Mouse (Mus musculus) fat pad, adult 2 months (tissue): ENCODE data around the gene Idnk.

Experiments
- DNase-seq: peaks from one replicate; pipeline ENCODE4 v3.0.0-alpha.2; 2011; ENCODE audit warnings: low read depth, low spot score; ENCODE audit errors: extremely low read depth

The Idnk gene

DNA sequence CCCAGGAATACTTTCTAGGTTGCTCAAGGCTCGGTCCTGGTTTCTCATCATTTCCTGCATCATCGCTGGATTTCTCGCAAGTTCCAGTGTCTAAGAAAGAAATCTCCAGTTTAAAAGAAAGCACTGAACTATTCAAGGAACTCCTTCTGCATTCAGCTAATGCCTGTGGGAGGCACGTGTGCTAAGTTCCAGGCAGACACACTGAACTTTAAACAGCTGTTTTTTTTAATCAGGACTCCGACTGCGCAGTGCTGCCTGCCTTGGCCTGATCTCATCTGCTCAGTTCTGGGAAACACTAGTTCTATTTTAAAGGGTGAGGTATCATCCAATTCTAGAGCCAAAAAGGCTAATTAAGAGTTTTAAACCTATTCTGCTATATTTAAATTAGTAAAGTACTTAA, 34.7 kb downstream of the Idnk start:
- no peak for DNase-seq

DNA sequence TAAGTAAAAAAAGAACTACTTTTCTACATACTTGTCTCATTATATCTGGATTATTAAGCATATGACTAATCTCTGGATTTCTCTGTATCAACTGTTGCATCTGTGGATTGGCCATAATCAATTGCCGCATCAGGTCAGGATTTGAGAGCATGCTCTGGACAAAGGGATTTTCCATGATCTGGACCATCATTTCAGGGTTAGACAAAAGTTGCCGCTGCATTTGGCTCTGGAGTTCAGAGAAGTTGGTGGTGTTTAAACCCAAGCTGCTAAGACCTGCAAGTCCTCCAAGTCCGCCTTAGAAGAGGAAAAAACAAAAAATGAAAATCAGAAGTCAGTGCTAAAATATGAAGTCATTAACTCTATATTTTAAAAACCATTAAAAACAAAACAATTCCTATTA, 35.8 kb downstream of the Idnk start:
- DNase-seq: no peak

DNA sequence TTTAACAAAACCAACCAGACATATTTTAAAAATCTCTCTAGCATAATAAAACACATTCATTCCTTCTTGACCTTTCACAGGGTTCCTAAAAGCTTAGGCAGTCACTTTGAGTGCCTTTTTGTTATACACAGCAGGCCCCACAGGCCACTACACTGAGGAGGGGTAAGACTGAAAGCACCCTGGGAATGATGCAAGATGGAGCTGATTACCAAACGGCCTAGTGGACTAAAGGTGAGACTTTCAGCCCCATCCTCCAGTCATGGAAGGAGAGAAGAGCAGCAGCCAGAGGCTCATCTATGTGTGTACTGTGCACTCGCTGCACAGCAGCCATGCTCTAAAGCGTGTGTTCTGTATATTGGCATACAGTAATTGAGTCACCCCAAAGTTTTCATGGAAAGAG, 37.5 kb downstream of the Idnk start:
- DNase-seq: no peak

DNA sequence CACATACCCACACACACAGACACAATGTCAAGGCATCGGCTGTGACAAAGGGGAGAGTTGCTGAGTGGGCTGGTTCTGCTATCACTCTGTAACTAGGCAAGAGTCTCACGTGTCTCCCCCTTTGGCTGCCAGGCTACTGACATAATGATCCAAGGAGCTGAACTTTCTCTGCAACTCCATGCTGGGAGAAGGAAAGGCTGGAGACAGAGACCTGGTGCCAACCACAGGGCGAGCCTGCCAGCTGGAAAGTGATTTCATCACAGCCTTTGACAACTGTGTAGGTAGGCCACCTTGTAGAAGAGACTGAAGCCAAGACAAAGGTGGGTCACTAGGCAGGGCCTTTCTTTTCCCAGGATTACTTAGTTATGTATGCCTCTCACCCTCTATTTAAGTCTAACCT, 39.8 kb downstream of the Idnk start:
- no peak for DNase-seq

DNA sequence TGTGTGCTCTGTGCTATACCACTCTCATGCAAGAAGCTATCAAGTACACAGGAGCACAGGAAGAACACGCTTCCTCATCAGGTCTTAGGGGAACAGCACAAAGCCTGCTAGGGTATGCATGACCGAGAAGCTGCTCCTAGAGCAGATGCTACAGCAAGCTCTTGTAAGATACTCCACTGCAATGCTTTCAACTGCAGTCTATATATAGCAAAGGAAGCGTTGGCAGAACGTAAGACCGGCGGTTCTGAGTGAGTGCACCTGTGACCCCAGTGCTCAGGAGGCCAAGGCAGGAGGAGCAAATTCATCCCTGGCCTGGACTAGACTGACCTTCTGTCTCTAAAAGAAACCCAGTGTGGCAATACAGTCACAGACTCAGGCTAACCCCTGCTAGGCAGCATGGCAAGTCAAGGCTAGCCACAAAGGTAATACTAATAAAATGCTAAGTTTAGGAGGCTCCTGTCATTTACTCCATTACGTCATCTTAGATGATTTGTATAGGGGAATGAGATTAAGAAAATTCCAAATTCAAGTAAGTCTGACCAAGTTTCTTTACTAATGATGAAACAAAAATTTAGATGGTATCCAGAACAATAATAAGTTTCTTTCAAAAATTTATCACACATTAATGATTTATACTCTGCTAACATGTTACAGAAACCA, 40.7 kb downstream of the Idnk start:
- no peak for DNase-seq

DNA sequence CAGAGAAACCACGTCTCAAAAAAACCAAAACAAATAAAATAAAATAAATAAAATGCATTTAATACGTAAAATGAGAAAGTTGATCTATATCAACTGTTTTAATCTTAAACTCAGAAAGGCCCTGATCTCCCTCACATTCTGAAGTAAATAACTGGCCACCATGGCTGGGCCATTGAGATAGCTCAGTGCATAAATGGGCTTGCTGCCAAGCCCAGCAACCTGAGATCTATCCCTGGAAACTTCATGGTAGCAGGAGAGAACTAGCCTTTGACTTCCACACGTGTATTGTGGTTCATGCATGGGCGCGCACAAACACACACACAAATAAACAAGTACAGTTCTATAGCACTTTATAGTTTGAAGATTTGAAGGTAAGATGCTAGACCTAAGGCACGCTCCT, 43.9 kb downstream of the Idnk start:
- DNase-seq: no peak

DNA sequence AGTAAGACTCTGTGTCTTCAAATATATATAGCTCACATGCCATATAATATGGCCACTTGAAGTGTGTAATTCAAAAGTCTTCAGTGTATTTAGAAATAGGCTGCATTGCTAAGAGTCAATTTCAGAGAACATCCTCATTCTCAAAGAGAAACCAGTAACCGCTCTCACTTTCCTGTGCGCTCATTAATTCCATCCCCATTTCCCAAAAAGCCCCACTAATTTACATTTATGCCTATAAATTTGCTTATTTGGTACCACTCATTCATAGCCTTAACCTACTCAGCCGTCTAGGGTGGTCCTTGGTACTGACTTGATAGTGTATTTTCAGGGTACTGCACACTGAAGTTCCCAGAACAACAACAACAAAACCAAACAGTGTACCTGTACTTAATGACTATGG, 44.5 kb downstream of the Idnk start:
- no peak for DNase-seq

DNA sequence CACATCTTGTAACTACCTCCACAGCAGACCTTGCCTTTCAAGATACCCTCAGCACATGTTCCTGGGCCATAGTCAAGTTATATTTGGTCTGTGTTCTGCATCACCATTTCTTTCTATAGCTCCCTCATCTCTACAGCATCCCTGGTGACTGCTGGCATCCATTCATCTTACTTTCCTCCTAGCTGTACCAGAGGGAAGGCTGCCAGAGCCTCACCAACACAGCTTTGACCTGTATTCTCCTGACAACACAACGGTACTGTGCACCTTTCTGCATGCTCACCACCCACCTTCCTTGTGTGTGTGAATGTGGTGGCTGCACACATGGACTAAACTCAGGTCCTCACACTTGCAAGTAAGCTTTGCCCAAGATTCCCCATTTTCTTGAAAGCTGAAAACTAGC, 45.5 kb downstream of the Idnk start:
- no peak for DNase-seq

DNA sequence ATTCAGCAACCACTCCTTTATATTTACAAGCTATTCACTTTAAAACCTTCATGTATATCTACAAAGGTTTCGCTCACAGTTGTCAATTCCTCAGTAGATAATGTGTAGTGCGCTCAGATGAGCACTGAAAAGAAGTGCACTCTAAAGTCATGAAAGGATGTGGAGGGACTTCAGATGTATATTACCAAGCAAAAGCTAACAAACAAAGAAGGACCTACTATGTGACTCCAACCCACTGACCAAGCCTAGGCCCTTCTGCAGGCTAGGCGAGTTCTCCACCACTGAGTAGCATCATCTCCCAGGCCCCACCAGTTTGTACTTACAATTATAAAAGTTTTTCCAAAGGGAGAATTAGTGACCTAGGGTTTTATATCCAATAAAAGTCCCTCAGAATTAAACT, 46.8 kb downstream of the Idnk start:
- no peak for DNase-seq

DNA sequence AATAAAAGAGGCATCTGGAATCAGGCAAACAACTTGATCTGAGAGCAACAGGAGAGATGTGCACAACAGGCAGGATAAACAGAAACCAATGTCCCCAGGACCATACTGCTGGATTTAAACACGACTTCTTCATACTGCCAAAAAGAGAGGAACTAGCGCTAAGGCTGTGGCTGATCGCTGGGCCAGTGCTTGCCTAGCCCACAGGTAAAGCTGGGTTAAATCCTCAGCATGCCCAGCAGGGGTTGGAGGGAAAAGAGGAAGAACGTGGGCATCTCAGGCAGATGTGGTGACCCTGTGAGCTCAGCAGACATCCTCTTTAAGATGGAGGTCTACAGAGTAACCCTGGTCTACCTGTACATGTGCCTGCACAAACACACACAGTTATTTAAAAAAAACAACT, 47.5 kb downstream of the Idnk start:
- DNase-seq: no peak

DNA sequence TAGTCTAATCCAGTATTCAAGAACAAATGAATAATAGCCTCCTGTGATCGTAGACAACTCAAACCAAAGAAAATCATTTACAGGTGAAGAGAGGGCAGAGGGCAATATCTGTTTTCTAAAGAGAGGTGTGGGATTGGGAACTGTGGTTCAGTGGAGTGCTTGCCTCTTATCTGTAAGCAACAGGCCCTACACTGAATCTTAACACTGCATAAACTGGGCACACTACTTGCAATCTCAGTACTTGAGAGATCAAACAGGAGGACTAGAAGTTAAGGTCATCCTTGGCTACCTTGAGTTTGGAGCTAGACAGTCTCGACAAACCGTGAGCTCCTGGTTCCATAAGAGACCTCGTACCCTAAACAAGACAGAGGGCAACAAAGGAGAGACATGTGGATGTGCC, 48.6 kb downstream of the Idnk start:
- no peak for DNase-seq

DNA sequence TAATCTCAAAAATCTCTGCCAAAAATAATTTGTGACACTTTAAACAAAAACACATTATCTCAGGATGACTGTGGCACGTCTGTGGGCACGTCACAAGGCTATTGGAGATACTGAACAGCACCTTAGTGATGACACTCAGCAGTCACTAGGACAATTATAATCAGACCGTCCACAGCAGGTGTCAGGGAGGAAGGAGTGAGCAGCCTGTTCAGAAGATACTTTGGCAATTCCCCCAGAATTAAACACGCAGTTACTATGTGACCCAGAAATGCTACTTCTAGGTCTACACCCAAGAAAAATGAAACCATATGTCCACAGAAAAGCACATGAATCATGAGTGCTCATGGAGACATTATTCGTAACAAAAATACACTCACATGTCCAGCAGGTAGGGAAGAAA, 53.0 kb downstream of the Idnk start:
- no peak for DNase-seq

DNA sequence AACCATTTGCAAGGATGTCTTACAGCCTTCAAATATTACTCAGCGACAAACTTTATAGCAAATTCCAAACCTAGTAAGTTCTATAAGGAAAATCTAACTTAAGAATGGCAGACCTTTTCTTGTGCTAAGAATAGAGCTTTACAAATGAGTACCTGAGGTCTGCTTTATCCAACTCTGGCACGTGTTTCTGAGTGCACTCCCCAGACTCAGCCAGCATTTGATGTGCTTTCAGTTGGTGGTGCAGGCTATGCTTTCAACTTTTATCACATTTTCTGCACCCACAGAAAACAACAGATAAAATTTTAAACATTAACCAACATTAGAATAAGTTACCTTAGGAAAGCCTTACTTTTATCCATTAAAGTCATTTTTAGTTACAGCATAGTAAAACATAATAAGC, 55.1 kb downstream of the Idnk start:
- DNase-seq: no peak

DNA sequence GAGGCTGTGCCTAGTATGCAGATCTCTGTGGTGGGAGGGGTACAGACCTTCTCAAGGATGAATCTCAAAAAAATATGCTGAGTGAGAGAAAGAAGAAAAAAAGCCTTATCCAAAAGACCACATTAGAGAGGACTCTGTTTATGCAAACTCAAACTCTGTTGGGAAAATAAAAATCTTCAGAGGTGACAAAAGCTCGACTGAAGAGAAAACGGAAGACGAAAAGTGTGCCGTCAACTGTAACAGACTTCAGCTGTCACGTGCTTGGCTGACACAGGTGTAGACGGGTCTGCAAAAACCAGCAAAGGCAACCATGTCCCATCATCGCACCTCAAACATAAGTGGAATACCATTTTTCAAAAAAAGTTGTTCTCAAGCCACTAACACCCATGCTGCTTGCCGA, 56.4 kb downstream of the Idnk start:
- DNase-seq: no peak
